Mouse (Mus musculus) left cerebral cortex, adult 18-20 months (tissue): ENCODE results near the gene Arl15. TPM values are rescaled to one million over a fixed set of nuclear protein-coding genes. Genes with fewer than 3 reads are reported as not detected.

Source experiments
- DNase-seq, 2 experiments: peaks; one replicate each; pipeline ENCODE4 v3.0.0; 2021 to 2022; ENCODE audit warnings: low spot score in 2 of 2, mixed read lengths in 1 of 2
- total RNA-seq, 2 experiments: library from RNA; stranded (reverse); gene quantifications; 2 replicates each; pipeline ENCODE4 v1.2.3; 2021

Arl15 gene
- total RNA-seq, 2 experiments from 2014 or later: 35.5 to 37.7 TPM

- no peak for DNase-seq
Measured at GRCm38 (mm10) chr13:113842411-113843309, 48.4 kb downstream of the Arl15 start.

GRCm38 (mm10) chr13:113843310-113843649, 49.0 kb downstream of the Arl15 start:
- DNase-seq: no peak

GRCm38 (mm10) chr13:113843901-113844300, 49.6 kb downstream of the Arl15 start:
- DNase-seq: no peak

GRCm38 (mm10) chr13:113844717-113845116, 50.4 kb downstream of the Arl15 start:
- DNase-seq: no peak

GRCm38 (mm10) chr13:113845229-113845628, 50.9 kb downstream of the Arl15 start:
- DNase-seq: no peak

GRCm38 (mm10) chr13:113846413-113846812, 52.1 kb downstream of the Arl15 start:
- DNase-seq: no peak

- no peak for DNase-seq
Measured at GRCm38 (mm10) chr13:113850431-113851034, 56.2 kb downstream of the Arl15 start.

GRCm38 (mm10) chr13:113851602-113852375, 57.5 kb downstream of the Arl15 start:
- no peak for DNase-seq

- DNase-seq: no peak
Measured at GRCm38 (mm10) chr13:113852376-113852666, 58.0 kb downstream of the Arl15 start.

GRCm38 (mm10) chr13:113854146-113854545, 59.8 kb downstream of the Arl15 start:
- no peak for DNase-seq

GRCm38 (mm10) chr13:113854551-113855312, 60.4 kb downstream of the Arl15 start:
- no peak for DNase-seq

GRCm38 (mm10) chr13:113856946-113857345, 62.6 kb downstream of the Arl15 start:
- no peak for DNase-seq

- no peak for DNase-seq
Measured at GRCm38 (mm10) chr13:113858667-113859391, 64.5 kb downstream of the Arl15 start.

GRCm38 (mm10) chr13:113859392-113859776, 65.1 kb downstream of the Arl15 start:
- no peak for DNase-seq

GRCm38 (mm10) chr13:113860816-113861215, 66.5 kb downstream of the Arl15 start:
- no peak for DNase-seq

GRCm38 (mm10) chr13:113861231-113861630, 66.9 kb downstream of the Arl15 start:
- DNase-seq: no peak

GRCm38 (mm10) chr13:113862951-113863350, 68.6 kb downstream of the Arl15 start:
- no peak for DNase-seq

GRCm38 (mm10) chr13:113863688-113864087, 69.4 kb downstream of the Arl15 start:
- DNase-seq: no peak

- DNase-seq: no peak
Measured at GRCm38 (mm10) chr13:113864278-113864677, 70.0 kb downstream of the Arl15 start.

GRCm38 (mm10) chr13:113864893-113865292, 70.6 kb downstream of the Arl15 start:
- peak; percentile 67 to 70 for DNase-seq

GRCm38 (mm10) chr13:113865378-113865777, 71.1 kb downstream of the Arl15 start:
- no peak for DNase-seq
